Mouse (Mus musculus) olfactory bulb, adult 2 months (tissue): ENCODE measurements at regions not wholly inside any gene's neighbourhood (a gene's known extent, or its start where the extent isn't known, plus 50 kb on each side); places are given as distances from the start of the nearest gene placed in this dataset.

Source experiments
- CTCF ChIP-seq: fragments of 200-500 bp; IDR thresholded peaks from 2 replicates; pipeline ENCODE4 v1.5.1; 2012; ENCODE audit warnings: low read depth, mild to moderate bottlenecking, low read length, moderate library complexity; ENCODE audit not compliant: insufficient read depth
- POLR2A ChIP-seq: fragments of 200-500 bp; IDR thresholded peaks from 2 replicates; pipeline ENCODE4 v1.6.1; 2012; ENCODE audit warnings: mild to moderate bottlenecking, low read depth, low read length, moderate library complexity; ENCODE audit not compliant: insufficient read depth

- TF ChIP-seq CTCF (no peak), POLR2A (no peak)
Observed at GRCm38 (mm10) chr3:120983556-120984270, 187.8 kb downstream of the Rwdd3 start.
